15 mouse cellular contexts compared by ENCODE assay signal in the genomic region with DNA sequence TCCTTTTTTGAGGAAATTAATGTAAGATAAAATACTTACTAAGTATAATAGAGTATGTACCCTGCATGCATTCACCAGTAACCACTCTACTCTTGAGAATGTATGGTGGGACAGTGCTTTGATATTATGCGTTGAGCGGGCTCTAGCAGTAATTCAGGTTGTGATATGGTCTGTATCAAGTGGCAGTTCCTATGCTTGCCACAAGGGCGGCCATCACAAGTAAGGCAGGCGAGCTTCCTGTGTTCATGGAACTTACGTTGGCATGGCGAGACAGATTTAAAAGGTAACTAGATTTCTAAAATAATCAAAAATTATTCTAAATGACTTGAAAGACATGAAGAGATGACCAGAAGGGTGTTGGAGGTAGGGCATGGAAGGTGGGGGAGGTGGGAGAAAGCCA. TPM values are rescaled to one million over a fixed set of nuclear protein-coding genes. Genes with fewer than 3 reads are reported as not detected.
A peak's percentile ranks its signal among the peaks of the same experiment; 100 is the strongest.
DNase-seq lines count a peak whose midpoint lies in the region; ATAC-seq and TF ChIP-seq lines count a peak whose summit lies in the region.
"Had no signal": no experiment of that assay in that cellular context is flagged by ENCODE, and none has a peak within 500 bp of the region (broad histone marks: within the 10 kb centered on the region; RNA-seq: fewer than 3 reads in every experiment).

No protein-coding gene starts in this region.

- TF ChIP-seq EP300 in CH12.LX (IDR thresholded peaks at IDR 0.05; ENCODE audit: low read length), result no peak

- peaks cover 91% of the 10 kb centered on the region for H3K4me1 ChIP-seq in liver, embryonic 12.5 days
- H3K4me1 ChIP-seq in liver, embryonic 11.5 days (replicated peaks; ENCODE audit: control insufficient read depth, insufficient read depth, low read length), result peaks cover 45% of the 10 kb centered on the region
- peaks cover 0 to 4% of the 10 kb centered on the region in 2 experiments; a peak in 1 of 4 replicates for H3K4me1 ChIP-seq in CH12.LX (ENCODE audit: control insufficient read depth in 1 of 2, insufficient read depth in 2 of 2)
- H3K4me1 ChIP-seq in liver, embryonic 13.5 days (replicated peaks), result peaks cover 92% of the 10 kb centered on the region

- DNase-seq in gastrocnemius, adult 2 months, result no peak
- no peak for DNase-seq in gastrocnemius, postnatal 25 days
- DNase-seq in liver, embryonic 11.5 days (ENCODE audit: low spot score), result no peak
- DNase-seq in CH12.LX (ENCODE audit: extremely low read depth), result peak; percentile 7
- DNase-seq in liver, embryonic 13.5 days, result no peak
- no peak for DNase-seq in c-Kit-positive CD71-positive TER-119-positive erythroid progenitor cells, embryonic 14.5 days (ENCODE audit: low spot score)
- no peak for DNase-seq in embryo, embryonic 10.5 days (ENCODE audit: low spot score)
- DNase-seq: cerebellum, adult 8-10 months; gastrocnemius, postnatal 14 days; kidney, adult 9 months had no signal

- intact Hi-C loops in gastrocnemius, adult 2 months (cut with DNase I), result no loop called here

- H3K4me2 ChIP-seq in liver, embryonic 12.5 days, result peak overlapping the region; percentile 15
- H3K4me2 ChIP-seq in liver, embryonic 11.5 days, result no peak overlapping the region
- no peak overlapping the region for H3K4me2 ChIP-seq in CH12.LX (ENCODE audit: insufficient read depth, low read depth, poor library complexity, severe bottlenecking)
- H3K4me2 ChIP-seq in liver, embryonic 13.5 days, result no peak overlapping the region
- H3K4me2 ChIP-seq: heart, embryonic 15.5 days; hindbrain, embryonic 13.5 days; limb, embryonic 15.5 days had no signal

- in situ Hi-C loops in CH12.LX (cut with MboI; ENCODE audit: low pct_ligation_motif_present, low pct_unique_long_range_greater_than_20kb, low sequenced_read_pairs), result loop anchor here (10.0 kb wide), 1 partner anchor 67 kb away; no protein-coding TSS in a partner anchor

- TF ChIP-seq POLR2A in CH12.LX (IDR thresholded peaks at IDR 0.05; ENCODE audit: low read depth, low read length), result no peak

- no peaks in the 10 kb centered on the region for H3K79me2 ChIP-seq in CH12.LX (replicated peaks; ENCODE audit: control insufficient read depth, extremely low read depth, insufficient read depth, poor library complexity, severe bottlenecking)

- ATAC-seq in liver, embryonic 12.5 days, result no peak
- no peak for ATAC-seq in liver, embryonic 11.5 days (replicated peaks; ENCODE audit: low FRiP score)
- ATAC-seq in liver, embryonic 13.5 days (ENCODE audit: low read depth), result no peak
- ATAC-seq: forebrain, embryonic 16.5 days had no signal

- dilution Hi-C loops in CH12.LX (cut with MboI; ENCODE audit: extremely low pct_ligation_motif_present, extremely low pct_unique_long_range_greater_than_20kb, low sequenced_read_pairs), result no loop called here

- H3K27me3 ChIP-seq in liver, embryonic 12.5 days (replicated peaks), result no peaks in the 10 kb centered on the region
- no peaks in the 10 kb centered on the region for H3K27me3 ChIP-seq in liver, embryonic 11.5 days (replicated peaks; ENCODE audit: control insufficient read depth, insufficient read depth, low read length)
- peaks cover 7% of the 10 kb centered on the region for H3K27me3 ChIP-seq in CH12.LX (replicated peaks)
- no peaks in the 10 kb centered on the region for H3K27me3 ChIP-seq in liver, embryonic 13.5 days
- H3K27me3 ChIP-seq: heart, embryonic 15.5 days; hindbrain, embryonic 13.5 days; limb, embryonic 15.5 days had no signal

- no peak for TF ChIP-seq RAD21 in CH12.LX (IDR thresholded peaks at IDR 0.05; ENCODE audit: low read depth, low read length)

- WGBS in liver, embryonic 12.5 days (ENCODE audit: insufficient replicate concordance), result 90% methylated on average over 6 of the region's 6 CpGs
- WGBS in liver, embryonic 11.5 days, result 90% methylated on average over 6 of the region's 6 CpGs
- WGBS in liver, embryonic 13.5 days (ENCODE audit: insufficient replicate concordance), result 86% methylated on average over 6 of the region's 6 CpGs

- H3K9ac ChIP-seq in liver, embryonic 12.5 days, result no peak overlapping the region
- no peak overlapping the region for H3K9ac ChIP-seq in liver, embryonic 11.5 days (ENCODE audit: low read depth, low read length)
- H3K9ac ChIP-seq in CH12.LX (ENCODE audit: insufficient read depth, low read depth), result no peak overlapping the region
- H3K9ac ChIP-seq in liver, embryonic 13.5 days, result no peak overlapping the region
- H3K9ac ChIP-seq: heart, embryonic 15.5 days; hindbrain, embryonic 13.5 days; limb, embryonic 15.5 days had no signal

- peaks cover 28% of the 10 kb centered on the region for H3K36me3 ChIP-seq in liver, embryonic 12.5 days
- peaks cover 4% of the 10 kb centered on the region; the same call in 1 of the 2 replicates for H3K36me3 ChIP-seq in liver, embryonic 11.5 days (ENCODE audit: control insufficient read depth, insufficient read depth, low read length)
- no peaks in the 10 kb centered on the region for H3K36me3 ChIP-seq in CH12.LX (replicated peaks in 1 of 2; ENCODE audit: control insufficient read depth in 1 of 2, insufficient read depth in 1 of 2, low read length in 1 of 2)
- peaks cover 19% of the 10 kb centered on the region for H3K36me3 ChIP-seq in liver, embryonic 13.5 days
- H3K36me3 ChIP-seq: heart, embryonic 15.5 days; hindbrain, embryonic 13.5 days; limb, embryonic 15.5 days had no signal

- peak; percentile 37 for TF ChIP-seq CTCF in gastrocnemius, adult 2 months (IDR thresholded peaks at IDR 0.05)
- peak in 1 of 2 experiments; percentile 37; a peak in 3 of 4 replicates for TF ChIP-seq CTCF in CH12.LX (conservative IDR thresholded peaks at IDR 0.05 in 1 of 2, IDR thresholded peaks at IDR 0.05 in 1 of 2; ENCODE audit: low read depth in 2 of 2, low read length in 2 of 2)

- no peak overlapping the region for H3K4me3 ChIP-seq in gastrocnemius, adult 2 months
- no peak overlapping the region for H3K4me3 ChIP-seq in liver, embryonic 12.5 days
- no peak overlapping the region for H3K4me3 ChIP-seq in liver, embryonic 11.5 days (ENCODE audit: low read depth, low read length)
- H3K4me3 ChIP-seq in CH12.LX (replicated peaks in 1 of 3; ENCODE audit: low read depth in 2 of 3, low read length in 2 of 3, poor library complexity in 1 of 3), result no peak overlapping the region
- H3K4me3 ChIP-seq in liver, embryonic 13.5 days (replicated peaks), result no peak overlapping the region
- H3K4me3 ChIP-seq: heart, embryonic 15.5 days; hindbrain, embryonic 13.5 days; limb, embryonic 15.5 days had no signal

- H3K9me3 ChIP-seq in liver, embryonic 12.5 days (replicated peaks), result no peaks in the 10 kb centered on the region
- peaks cover 3% of the 10 kb centered on the region; the same call in 1 of the 2 replicates for H3K9me3 ChIP-seq in liver, embryonic 11.5 days (ENCODE audit: control insufficient read depth, low read length)
- H3K9me3 ChIP-seq in CH12.LX (replicated peaks; ENCODE audit: low read length), result peaks cover 5% of the 10 kb centered on the region
- H3K9me3 ChIP-seq in liver, embryonic 13.5 days (replicated peaks), result no peaks in the 10 kb centered on the region
- H3K9me3 ChIP-seq: heart, embryonic 15.5 days; hindbrain, embryonic 13.5 days; limb, embryonic 15.5 days had no signal

- no peak overlapping the region for H3K27ac ChIP-seq in gastrocnemius, adult 2 months
- peak overlapping the region; percentile 36; the same call in 1 of the 2 replicates for H3K27ac ChIP-seq in liver, embryonic 12.5 days
- no peak overlapping the region for H3K27ac ChIP-seq in liver, embryonic 11.5 days (ENCODE audit: low read depth, low read length)
- no peak overlapping the region for H3K27ac ChIP-seq in CH12.LX (ENCODE audit: insufficient read depth, low read depth)
- H3K27ac ChIP-seq in liver, embryonic 13.5 days, result peak overlapping the region; percentile 43
- H3K27ac ChIP-seq: heart, embryonic 15.5 days; hindbrain, embryonic 13.5 days; limb, embryonic 15.5 days had no signal

TF ChIP-seq in CH12.LX, 34 proteins besides CTCF, POLR2A, EP300 and RAD21:
- TF ChIP-seq ZC3H11A (IDR thresholded peaks at IDR 0.05; ENCODE audit: low read depth, low read length) (no peak), IRF4 (IDR thresholded peaks at IDR 0.05; ENCODE audit: low read depth, low read length) (no peak), JUND (conservative IDR thresholded peaks at IDR 0.05; ENCODE audit: low read depth, low read length) (no peak), USF1 (IDR thresholded peaks at IDR 0.05; ENCODE audit: low read depth, low read length) (no peak), ZKSCAN1 (IDR thresholded peaks at IDR 0.05; ENCODE audit: borderline replicate concordance, low read depth, low read length) (no peak), SIN3A (IDR thresholded peaks at IDR 0.05; ENCODE audit: low read length) (no peak), NELFE (IDR thresholded peaks at IDR 0.05; ENCODE audit: low read depth, low read length) (no peak), MAFK (IDR thresholded peaks at IDR 0.05; ENCODE audit: insufficient replicate concordance, low read length) (no peak), HCFC1 (IDR thresholded peaks at IDR 0.05; ENCODE audit: low read depth, low read length) (no peak), MAX (IDR thresholded peaks at IDR 0.05; ENCODE audit: low read length) (no peak), UBTF (IDR thresholded peaks at IDR 0.05; ENCODE audit: low read depth, low read length) (no peak), MXI1 (IDR thresholded peaks at IDR 0.05; ENCODE audit: low read depth, low read length) (no peak), MAZ (IDR thresholded peaks at IDR 0.05; ENCODE audit: low read depth, low read length) (no peak), GABPA (IDR thresholded peaks at IDR 0.05; ENCODE audit: insufficient replicate concordance, low read depth, low read length) (no peak), BHLHE40 (IDR thresholded peaks at IDR 0.05; ENCODE audit: low read depth, low read length) (no peak), SMC3 (IDR thresholded peaks at IDR 0.05; ENCODE audit: low read depth, low read length) (no peak), NRF1 (IDR thresholded peaks at IDR 0.05; ENCODE audit: low read depth, low read length) (no peak), MEF2A (IDR thresholded peaks at IDR 0.05; ENCODE audit: borderline replicate concordance, low read depth, low read length) (no peak), USF2 (conservative IDR thresholded peaks at IDR 0.05; ENCODE audit: low read depth, low read length) (no peak), E2F4 (IDR thresholded peaks at IDR 0.05; ENCODE audit: insufficient replicate concordance, low read depth, low read length) (no peak)

RNA-seq across cellular contexts. Expression of gene Cyth3, which starts 5.3 kb away (rescaled TPM):
- total RNA-seq in gastrocnemius, adult 2 months (2021), result 10 to 100 TPM; 10.7 to 15.8 TPM
- 10 to 100 TPM; 13.9 to 16.9 TPM for total RNA-seq in gastrocnemius, postnatal 25 days (2021)
- polyA plus RNA-seq in liver, embryonic 12.5 days (2016; fragmentation: Nextera tagmentation; extraction: Ambion mirVana), result 46.0 and 47.7 TPM in 2 replicates
- 62.8 and 64.5 TPM in 2 replicates for polyA plus RNA-seq in liver, embryonic 11.5 days (2014; fragmentation: Nextera tagmentation; extraction: Ambion mirVana)
- total RNA-seq in CH12.LX (2012; rRNA removed) (3.3 and 3.4 TPM in 2 replicates), CH12.LX (2014; rRNA removed) (4.8 and 5.9 TPM in 2 replicates)
- polyA plus RNA-seq in CH12.LX (2012; ENCODE audit: insufficient read length, low read depth), result 5.4 and 5.6 TPM in 2 replicates
- polyA plus RNA-seq in liver, embryonic 13.5 days (2015; fragmentation: Nextera tagmentation; extraction: Ambion mirVana), result 35.0 and 42.2 TPM in 2 replicates

Comparison
In these comparisons a context has a peak if more than half of its experiments do, and no peak if none do; other contexts are left out.
1. H3K27ac ChIP-seq: peak in liver, embryonic 12.5 days (single experiment) and liver, embryonic 13.5 days (single experiment); none in gastrocnemius, adult 2 months (single experiment), liver, embryonic 11.5 days (single experiment) and CH12.LX (single experiment).